Mouse (Mus musculus): ENCODE results near the gene Hrh1. TPM values are rescaled to one million over a fixed set of nuclear protein-coding genes. Genes with fewer than 3 reads are reported as not detected.

Gene Hrh1
- polyA plus RNA-seq (2012; ENCODE audit: low replicate concordance): not detected in 2 replicates

GRCm38 (mm10) chr6:114397691-114398217 lies at the start of gene Hrh1:
Gene Hrh1, plus strand, starts transcription at chr6:114397936.

Other genes with a start within 250 kb of the Hrh1 start
- gene Slc6a1, start 115.3 kb upstream of the Hrh1 start, polyA plus RNA-seq (2012; ENCODE audit: low replicate concordance): 0.38 TPM in 1 of 2 replicates, not detected in the other
- 39.6 and 49.2 TPM in 2 replicates for gene Atg7, start 245.2 kb downstream of the Hrh1 start, polyA plus RNA-seq (2012; ENCODE audit: low replicate concordance)

Data from leukemia stem cell, adult 10-12 weeks (primary cell).